Mouse (Mus musculus) frontal cortex, postnatal 36 days (tissue): Measurements from ENCODE around the gene Smyd2.
A peak's percentile ranks its signal among the peaks of the same experiment; 100 is the strongest.

Experiments
- DNase-seq, 2 experiments: peaks; one replicate each; pipeline ENCODE4 v3.0.0; 2022; ENCODE audit warnings: low spot score in 2 of 2

Gene Smyd2

DNA sequence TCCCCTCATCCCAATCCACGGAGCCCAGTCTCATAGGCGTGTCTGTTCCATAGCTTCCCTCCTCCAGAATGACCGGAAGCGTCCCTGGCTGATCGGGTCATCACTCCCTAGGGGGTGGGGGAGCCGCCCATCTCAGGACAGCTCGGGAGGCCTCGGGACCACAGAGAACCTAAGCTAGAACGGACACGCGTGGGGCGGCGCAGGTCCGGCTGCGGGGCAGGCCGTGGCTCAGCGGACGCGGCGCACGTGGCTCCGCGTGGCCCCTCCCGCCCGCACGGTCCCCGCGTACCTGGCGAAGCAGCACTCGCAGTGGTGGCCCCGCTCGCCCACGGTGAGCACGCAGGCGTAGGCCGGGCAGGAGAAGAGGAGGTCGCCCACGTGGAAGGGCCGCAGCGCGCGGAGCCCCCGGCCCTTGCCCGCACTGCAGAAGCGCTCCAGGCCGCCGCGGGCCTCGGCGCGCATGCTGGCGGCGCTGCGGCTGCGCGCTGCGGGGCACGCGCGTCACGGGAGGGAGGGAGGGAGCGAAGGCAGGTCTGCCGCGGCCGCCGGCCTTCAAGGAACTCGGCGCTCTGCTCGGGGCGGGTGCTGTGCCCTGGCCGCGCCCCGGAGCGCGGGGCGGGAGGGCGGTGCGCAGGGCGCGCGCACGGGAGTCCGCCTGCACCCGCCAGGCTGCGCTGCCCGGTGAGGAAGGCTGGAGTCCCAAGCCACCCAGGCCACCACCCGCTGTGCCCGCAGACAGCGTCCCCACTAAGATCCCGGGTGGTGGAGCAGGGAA, at the start of gene Smyd2:
Smyd2 (minus strand) TSS at position 546 of the 775 bp plus-strand sequence.
- peak; percentile 60 to 65 for DNase-seq

DNA sequence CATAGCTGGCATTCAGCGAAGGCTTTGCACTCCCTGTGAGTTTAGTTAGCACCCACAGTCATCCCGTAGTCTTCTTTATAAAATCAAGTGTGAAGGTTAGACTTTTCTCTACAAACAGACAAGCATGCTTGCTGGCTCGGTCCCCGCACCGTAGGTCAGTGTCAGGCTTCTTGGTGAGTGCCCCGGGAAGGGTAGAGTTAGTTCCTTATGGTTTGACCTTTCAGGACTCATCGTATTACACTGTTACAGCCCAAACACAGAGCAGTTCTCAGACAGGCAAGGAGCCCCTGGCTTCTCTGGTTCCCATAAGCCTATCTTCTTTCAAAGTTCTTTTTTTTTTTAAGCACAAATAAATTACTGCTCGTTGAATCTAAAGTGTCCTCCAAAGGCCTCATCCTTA, 48.2 kb upstream of the Smyd2 start:
- DNase-seq, result no peak

DNA sequence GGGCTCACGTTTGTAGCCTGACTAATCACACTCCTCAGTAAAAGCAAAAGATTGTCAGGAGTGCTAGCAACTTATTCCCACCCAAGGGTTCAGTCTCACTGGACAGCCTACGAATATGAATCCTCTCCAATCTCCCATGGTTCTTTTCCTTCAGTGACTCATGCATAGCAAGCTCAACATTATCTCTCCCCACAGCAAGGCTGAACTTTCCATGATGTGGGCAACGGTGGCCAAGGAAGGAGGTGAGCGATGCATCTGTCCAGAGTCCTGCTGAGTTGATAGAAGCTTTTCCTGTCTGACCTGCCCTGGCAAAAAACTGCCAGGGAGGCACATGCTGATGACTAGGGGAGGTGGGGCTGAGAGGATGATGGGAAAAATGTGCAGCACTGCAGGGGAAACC, 45.9 kb upstream of the Smyd2 start:
- DNase-seq, result no peak

DNA sequence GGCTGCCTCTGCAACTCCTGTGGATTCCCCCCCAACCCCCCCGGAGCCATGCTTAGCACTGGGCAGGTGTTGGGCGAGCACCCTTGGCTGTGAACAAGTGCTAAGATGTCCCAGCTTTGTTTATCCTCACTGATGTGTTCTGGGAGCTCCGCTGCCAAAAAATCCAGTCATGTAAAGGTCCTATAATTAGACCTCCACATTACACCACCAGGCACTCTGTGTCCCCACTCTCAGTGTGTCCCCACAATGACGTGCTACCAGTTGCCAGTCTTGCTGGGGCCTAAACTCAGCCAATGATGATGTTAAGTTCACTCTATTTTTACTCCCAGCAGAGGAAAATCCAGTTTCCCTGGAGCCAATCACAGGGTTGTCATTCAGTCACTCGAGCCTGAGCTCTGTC, 38.3 kb upstream of the Smyd2 start:
- DNase-seq, result peak; percentile 53 to 68

DNA sequence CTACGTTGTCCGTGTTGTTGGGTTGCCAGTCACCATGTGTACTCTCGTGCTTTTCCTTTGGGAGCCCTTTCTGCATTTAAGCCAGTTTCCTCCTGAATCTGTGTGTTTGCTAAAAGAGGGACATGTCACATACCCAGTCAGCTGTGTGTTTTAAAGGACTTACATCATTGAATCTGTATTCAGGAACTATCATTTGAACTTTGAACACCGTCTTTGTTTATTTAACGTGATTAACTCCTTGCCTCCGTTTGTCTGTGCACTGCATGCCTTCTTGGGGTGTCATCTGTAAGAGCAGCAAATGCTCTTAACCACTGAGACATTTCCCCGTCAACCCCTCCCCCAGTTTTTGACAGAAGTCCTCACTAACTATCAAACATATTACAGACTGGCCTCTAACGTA, 37.6 kb upstream of the Smyd2 start:
- no peak for DNase-seq

DNA sequence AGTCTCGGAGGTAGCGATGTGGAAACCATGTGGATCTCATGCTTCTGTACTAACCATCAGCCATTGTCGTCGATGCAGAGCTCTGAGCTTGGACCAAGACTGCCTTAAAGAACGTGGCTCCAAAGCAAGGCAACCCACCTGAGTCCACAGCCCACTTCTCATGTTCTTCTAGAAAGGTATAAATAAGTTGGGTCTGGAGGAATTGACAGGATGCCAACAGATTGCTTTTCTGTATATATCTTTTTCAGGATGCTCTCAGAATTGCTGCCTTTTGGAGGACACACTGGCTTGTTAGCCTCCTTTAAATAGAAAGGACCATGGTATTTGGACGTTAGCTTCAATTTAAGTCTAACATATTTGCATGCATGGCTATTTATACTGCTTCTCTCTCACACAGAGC, 29.7 kb upstream of the Smyd2 start:
- peak in 1 of 2 experiments; percentile 16 for DNase-seq

DNA sequence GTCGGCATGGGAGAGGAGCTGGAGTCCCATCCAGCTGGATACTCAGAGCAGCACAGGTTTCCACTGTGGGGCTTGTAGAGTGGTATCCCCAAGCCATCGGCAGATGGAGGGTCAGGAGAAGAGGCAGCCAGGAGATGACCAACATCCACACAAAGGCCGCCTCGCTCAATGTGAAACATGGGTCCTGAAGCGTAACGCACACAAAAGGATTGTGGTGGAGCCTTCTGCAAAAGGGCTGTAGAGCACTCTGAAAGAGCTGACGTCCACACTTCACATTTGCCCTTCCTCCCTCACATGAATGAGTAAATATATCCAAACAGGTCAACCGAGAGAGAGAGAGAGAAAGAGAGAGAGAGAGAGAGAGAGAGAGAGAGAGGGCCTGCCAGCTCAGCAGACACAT, 25.2 kb upstream of the Smyd2 start:
- DNase-seq, result no peak

DNA sequence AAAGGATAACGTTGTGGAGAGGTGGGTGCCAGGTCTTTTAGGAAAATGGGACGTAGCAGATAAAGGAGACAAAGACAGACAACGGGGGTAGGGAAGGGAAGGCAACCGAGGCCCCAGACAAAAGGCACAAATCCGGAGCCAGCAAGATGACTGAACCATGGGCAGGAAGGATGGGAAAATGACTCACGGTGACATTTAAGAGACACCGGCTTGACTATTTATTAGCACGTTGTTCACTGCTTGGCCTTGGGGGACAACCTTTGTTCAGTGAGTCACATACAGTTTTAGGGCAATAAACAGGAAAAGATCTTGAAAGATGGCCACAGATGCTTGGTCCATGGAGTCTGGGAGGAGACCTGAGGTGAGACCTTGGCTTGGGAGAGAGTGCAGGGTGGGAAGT, 24.0 kb upstream of the Smyd2 start:
- no peak for DNase-seq

DNA sequence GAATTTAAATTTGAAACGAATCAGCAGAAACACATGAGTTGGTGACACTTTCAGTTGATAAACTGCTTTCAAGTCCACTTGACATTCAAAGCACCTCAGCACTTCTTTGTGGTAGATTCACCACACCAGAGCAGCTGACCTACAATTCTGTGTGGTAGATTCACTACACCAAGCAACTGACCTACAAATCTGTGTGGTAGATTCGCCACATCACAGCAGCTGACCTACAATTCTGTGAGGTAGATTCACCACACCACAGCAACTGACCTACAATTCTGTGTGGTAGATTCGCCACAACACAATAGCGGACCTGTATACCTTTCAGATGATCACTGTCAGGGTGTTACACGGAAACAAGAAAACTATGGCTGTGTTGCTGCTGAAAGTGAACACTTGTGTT, 19.6 kb upstream of the Smyd2 start:
- no peak for DNase-seq

DNA sequence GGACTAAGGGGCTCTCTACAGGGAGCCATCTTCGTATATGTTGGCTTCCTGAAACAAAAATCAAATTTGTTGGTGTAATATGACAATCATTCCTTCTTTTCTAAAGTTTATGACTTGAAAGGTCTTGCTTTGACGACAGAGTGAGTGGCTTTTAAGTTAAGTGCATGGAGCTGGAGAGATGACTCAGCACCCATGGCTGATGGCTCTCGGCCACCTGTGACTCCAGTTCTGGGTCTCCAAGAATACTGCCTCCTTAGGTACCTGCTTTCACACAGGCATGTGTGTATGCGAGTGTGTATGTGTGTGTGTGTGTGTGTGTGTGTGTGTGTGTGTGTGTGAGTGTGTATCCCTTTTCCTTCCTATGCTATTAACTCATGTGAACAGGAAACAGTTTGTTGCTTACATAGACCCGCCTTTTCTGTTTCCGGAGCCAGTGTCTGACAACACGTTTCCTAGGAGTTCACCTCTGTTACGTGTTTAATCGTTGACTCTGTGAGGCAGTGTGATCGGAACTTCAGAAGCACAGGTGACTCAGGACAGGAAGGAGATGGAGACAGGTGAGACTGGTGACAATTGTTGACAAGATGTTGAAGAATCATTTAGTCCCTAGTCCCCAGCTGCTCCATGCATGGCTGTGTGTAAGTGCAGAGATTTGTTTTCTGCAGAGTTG, 14.4 kb upstream of the Smyd2 start:
- DNase-seq, result no peak

DNA sequence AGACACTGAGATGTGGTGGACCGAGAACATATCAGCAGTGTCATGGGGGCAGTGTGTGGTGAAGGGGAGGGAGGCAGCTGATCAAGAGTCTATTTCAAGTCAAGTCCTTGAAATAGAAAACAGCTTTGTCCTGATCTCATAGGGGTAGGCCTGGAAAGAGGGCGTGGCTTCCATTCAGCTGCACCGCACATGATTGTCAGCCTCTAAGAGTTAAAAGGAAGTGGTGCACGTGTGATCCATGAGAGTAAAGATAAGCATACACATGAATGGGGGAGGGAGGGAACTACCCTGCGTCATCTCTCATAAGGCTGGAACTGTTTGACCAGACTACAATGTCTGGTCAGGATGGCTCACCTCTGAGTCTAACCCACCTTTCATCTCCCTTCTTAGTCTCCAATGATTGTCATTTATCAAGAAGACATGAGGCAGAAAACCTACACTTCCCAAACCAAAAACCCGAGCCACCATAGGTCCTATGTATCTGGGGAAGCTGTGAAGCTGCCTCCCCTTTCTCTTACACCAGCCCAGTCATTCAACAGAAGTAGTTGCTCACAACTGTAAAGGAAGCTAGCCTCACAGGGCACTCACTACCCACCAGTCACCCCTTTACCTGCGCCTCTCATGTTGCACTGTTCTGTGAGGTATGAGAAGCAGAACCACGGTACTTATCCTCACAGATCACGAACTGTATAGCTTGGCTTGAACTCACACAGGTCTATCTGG, 11.5 kb upstream of the Smyd2 start:
- no peak for DNase-seq

DNA sequence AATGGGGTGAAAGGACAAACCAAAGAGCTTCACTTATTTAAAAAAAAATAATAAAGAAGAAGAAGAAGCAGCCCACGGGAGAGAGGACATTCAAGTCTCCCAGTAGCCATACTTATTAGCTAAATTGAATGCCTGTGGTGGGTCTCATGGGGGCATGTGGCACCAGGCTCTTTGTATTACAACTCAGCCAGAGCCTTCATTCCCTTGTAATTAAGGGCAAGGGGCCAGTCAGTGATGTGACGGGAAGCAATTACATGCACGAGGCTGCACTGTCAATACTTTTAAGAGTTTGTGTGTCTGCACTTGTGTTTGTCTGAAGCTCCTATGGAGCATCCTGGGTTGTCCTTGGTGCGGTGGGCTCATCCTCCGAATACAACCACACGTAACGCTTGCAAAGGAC, 10.8 kb upstream of the Smyd2 start:
- no peak for DNase-seq

DNA sequence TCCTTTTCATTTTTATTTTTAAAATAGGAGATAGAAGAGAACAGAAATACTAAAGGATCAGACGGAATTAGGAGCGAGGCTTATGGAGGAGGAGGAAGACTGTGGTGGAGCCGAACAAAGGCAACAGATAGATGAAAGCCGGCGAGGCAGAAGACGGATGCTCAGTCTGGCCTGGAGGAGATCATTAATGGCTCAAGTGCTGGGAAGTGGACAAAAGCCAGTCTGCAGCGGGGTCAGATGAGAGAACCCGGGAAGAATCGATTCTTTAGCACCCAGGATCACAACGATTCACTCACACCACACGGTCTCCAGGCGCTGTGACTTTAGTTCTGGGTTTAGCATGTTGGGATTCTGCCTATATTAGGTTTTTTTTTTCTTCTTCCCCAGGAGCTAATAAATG, 10.0 kb upstream of the Smyd2 start:
- no peak for DNase-seq

DNA sequence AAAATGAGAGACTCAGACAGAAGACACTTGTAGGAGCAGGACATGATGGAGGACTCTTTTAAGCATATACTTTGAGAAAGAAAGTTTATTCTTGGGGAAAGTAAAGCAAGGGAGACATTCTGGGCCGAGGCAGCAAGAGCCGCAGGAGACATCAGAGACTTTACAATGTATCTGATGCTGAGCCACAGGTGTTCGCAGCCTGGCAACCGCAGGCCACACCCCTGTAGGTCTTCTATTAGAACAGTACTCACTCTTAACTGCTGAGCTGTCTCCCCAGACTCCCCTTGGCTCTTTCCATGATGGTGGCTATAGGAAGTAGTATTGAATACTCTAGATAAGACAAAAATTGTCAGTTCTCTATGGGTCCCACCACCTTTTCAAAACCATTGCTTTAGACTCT, 7.7 kb upstream of the Smyd2 start:
- no peak for DNase-seq

DNA sequence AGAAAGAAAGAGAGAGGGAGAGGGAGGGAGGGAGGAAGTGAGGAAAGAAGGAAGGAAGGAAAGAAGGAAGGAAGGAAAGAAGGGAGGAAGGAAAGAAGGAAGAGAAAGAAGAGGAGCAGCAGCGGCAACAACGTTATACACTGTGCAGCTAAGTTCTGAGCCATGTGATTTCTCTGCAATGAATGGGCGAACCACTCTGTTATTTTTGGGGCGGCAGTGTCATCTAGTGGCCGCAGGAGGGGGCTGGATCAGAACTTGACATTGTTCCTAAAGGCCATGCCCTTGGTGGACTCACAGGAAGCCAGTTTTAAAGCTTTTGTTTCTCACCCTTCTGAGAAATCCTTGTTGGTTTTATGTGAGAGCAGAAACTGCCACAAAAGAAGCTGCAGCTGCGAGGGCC, 5.5 kb upstream of the Smyd2 start:
- peak; percentile 34 to 52 for DNase-seq

DNA sequence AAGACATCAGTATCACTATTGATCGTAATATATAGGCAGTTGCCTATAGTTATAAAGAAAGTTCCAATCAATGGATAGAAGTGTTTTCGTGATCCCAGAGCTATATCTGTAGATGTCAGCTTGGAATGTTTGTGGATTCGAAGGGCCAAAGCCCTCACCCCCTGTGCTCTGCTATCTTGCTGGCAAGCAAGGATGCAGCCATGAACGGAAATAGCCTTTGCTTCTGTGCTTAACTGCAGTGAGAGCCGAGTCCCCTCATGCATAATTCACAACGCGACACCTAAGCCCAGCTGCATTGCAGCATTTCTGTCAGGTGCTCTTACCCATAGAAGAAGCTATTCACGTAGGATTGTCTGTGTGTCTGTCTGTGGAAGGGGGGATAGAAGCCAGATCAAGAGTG, 4.1 kb upstream of the Smyd2 start:
- no peak for DNase-seq

DNA sequence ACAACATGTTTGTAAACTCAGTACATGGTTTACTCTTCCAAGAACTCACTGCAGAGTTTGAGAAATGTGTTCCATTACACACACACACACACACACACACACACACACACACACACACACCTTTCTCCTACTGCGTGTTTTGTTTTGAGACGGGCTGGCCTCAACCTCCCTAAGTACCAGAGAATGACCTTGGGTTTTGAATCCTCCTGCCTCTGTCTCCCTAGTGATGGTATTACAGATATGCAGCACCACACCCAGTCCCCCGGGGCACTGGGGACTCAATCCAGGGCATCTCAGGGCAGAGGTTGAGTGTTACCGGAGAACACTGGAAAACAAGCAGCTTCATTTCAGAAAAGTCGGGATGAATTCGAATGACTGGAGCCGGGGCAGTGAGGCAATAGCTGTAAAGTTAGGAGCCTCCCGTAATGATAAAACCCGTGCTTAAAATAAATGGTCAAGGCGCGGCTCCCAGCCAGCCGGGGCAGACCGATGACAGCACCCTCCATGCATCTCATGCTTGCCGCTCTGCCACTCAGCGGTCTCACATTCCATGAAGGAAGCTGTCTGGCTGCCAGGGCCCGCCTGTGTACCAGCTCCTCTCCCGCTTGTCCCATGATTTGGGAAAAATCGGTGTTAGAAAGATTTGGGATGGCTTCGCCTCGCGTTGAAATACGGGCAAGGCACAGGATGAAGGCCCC, 1.9 kb upstream of the Smyd2 start:
- no peak for DNase-seq

DNA sequence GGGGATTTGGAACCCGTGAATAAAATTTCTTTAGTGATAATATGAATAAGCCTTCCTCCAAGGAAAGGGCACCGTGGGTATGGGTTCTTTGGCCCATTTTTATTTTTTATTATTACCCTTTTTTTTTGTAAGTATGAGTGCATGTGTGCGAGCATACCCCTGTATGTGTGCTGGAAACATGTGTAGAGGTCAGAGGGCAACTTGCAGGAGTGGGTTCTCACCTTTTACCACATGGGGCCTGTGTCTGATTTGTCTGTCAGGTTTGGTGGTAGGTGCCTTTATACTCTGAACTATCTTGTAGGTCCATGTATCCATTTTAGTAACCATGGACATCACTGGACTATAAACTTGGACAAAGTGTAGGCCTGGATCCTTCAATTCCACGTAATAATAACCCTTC, 994 bp upstream of the Smyd2 start:
- no peak for DNase-seq

DNA sequence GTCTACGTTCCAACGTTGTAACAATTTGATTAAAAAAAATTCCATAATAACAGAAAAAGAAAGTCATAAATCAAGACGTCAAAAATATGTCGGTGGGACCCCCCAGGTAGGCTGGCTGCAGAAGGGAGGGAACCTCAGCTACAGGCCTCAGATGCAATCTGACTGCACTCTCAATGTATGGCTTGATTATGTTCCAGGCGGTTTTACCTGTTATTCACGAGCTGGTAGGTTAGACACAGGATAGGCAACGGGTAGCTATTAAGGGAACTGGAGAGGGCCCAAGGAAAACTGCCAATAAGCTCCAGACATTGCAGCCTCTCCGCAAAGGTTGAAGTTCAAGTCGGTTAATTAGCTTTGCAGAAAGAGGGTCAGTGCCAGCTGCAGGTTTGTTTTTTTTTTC, 558 bp upstream of the Smyd2 start:
- DNase-seq, result no peak

DNA sequence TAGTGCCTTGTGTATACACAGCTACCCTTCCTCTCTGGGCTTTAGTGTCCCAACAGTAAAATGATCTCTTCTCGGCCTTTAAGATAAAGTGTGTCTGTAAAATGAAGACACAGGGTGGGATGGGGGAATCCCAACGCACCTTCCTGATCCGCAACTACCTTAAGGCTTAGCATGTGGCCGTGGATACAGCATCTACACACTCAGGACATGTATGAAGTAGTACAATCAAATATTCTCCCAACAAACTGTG, 670 bp downstream of the Smyd2 start:
- DNase-seq, result no peak

DNA sequence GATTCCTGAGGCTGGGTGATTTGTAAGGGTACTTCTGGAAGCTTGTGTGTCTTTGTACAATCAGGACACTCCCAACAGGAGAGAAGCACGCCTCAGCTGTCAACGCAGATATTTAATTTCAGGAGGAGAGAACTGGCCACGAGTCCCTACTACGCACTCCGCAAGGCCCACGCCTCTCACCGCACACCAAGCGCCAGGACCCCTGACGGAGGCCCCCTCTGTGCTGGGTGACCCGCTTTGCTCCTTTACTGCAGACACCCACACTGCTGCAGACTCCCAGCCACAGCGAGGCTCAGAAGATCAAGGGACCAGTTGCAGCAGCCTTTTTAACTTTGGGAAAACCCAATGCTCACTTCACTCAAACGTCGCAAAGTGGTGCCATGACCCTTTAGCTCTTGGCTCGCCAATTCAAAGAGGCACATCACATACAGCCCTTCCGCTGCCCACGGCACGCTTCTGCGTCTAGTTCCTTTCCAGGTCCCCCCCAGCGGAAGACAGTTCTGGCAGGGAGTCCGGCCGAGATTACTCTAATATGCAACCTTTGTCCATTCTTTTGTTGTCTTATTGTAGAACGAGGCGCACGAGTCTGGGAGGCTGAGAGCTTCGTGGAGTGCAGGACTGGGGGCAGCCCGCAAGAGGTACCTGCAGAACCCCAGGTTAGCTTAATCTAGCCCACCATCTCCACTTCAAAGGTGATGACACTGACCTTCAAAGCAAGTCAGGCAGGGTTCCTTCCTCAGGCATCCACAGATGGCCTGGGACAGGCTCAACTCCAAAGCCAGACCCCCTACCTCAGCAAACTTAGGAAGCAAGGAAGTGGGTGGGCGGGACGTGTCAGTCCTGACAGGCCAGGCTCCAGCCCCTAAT, 1.2 kb downstream of the Smyd2 start:
- no peak for DNase-seq

DNA sequence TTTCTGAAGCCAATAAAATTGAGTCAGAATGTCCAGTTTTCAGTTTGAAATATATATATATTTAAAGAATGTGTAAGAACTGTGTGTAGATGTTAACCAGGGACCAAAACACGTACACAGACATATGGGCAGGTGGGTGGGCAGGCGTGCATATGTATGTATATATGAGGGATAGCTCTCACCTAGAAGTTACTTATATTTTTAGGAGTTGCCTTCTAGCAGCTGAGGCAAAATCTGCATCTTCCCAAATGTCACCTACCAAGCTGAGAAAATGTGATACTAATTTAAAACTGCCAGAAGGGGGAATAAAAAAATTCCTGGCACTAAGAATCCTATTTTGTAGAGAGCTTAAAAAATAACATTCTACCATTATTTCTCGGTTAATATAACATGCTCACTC, 2.4 kb downstream of the Smyd2 start:
- DNase-seq, result peak in 1 of 2 experiments; percentile 80
